Mouse (Mus musculus): Measurements from ENCODE around the gene Sp1. TPM values are rescaled to one million over a fixed set of nuclear protein-coding genes. Genes with fewer than 3 reads are reported as not detected.
A peak's percentile ranks its signal among the peaks of the same experiment; 100 is the strongest.

The Sp1 gene
- total and polyA plus RNA-seq, 3 experiments: 23.5 to 31.8 (median 27.1) TPM

DNA sequence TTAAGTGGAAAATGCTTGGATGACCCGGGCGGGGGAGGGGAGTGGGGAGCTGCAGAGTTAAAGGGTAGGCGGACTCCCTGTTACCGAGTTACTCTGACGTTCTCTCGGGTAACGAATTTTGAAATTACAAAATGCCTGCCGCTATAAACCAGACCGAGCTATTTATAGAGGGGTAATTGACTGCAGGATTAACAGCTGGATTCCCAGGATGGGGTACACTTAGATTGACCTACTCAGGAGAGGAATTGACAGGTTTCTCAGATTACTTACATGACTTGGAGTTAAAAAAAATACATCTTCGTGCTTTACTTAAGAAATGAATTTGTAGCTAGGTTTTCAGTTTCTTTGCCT lies 65.3 kb downstream of the Sp1 start:
- DNase-seq (ENCODE audit: extremely low read depth): no peak
- Histone ChIP-seq H3K36me3 (replicated peaks in 1 of 2; ENCODE audit: control insufficient read depth in 1 of 2, insufficient read depth in 1 of 2, low read length in 1 of 2) (peaks cover 26 to 62% of the 10 kb centered on the region in 2 experiments), H3K4me2 (ENCODE audit: insufficient read depth, low read depth, poor library complexity, severe bottlenecking) (peak overlapping the region; percentile 45; the same call in 1 of the 2 replicates), H3K27me3 (replicated peaks) (no peaks in the 10 kb centered on the region), H3K9ac (ENCODE audit: insufficient read depth, low read depth) (peak overlapping the region; percentile 100), H3K27ac (ENCODE audit: insufficient read depth, low read depth) (no peak overlapping the region), H3K79me2 (replicated peaks; ENCODE audit: control insufficient read depth, extremely low read depth, insufficient read depth, poor library complexity, severe bottlenecking) (peaks cover 56% of the 10 kb centered on the region), H3K9me3 (replicated peaks; ENCODE audit: low read length) (peaks cover 5% of the 10 kb centered on the region), H3K4me1 (ENCODE audit: control insufficient read depth in 1 of 2, insufficient read depth in 2 of 2) (peaks cover 3 to 26% of the 10 kb centered on the region in 2 experiments), H3K4me3 (replicated peaks in 1 of 3; ENCODE audit: low read depth in 2 of 3, low read length in 2 of 3, poor library complexity in 1 of 3) (peak overlapping the region; percentile 82 to 96 (median 93))
- in situ Hi-C loops (cut with MboI; ENCODE audit: low pct_ligation_motif_present, low pct_unique_long_range_greater_than_20kb, low sequenced_read_pairs): no loop called here
- dilution Hi-C loops (cut with MboI; ENCODE audit: extremely low pct_ligation_motif_present, extremely low pct_unique_long_range_greater_than_20kb, low sequenced_read_pairs): no loop called here
- TF ChIP-seq CHD1 (IDR thresholded peaks at IDR 0.05; ENCODE audit: low read depth, low read length): peak; percentile 89
- TF ChIP-seq GABPA (IDR thresholded peaks at IDR 0.05; ENCODE audit: insufficient replicate concordance, low read depth, low read length): no peak
- no peak for TF ChIP-seq PAX5 (IDR thresholded peaks at IDR 0.05; ENCODE audit: low read length)
- no peak for TF ChIP-seq MAFK (IDR thresholded peaks at IDR 0.05; ENCODE audit: insufficient replicate concordance, low read length)
- no peak for TF ChIP-seq ZKSCAN1 (IDR thresholded peaks at IDR 0.05; ENCODE audit: borderline replicate concordance, low read depth, low read length)
- TF ChIP-seq POLR2AphosphoS2 (IDR thresholded peaks at IDR 0.05; ENCODE audit: low read depth, low read length): 0 out of 2 replicates have a peak, but pooled peaks have one; percentile 71
- no peak for TF ChIP-seq CHD2 (IDR thresholded peaks at IDR 0.05; ENCODE audit: low read length)
- TF ChIP-seq CTCF (conservative IDR thresholded peaks at IDR 0.05 in 1 of 2, IDR thresholded peaks at IDR 0.05 in 1 of 2; ENCODE audit: low read depth in 2 of 2, low read length in 2 of 2): no peak
- TF ChIP-seq MYC (IDR thresholded peaks at IDR 0.05; ENCODE audit: low read depth, low read length): no peak
- TF ChIP-seq NELFE (IDR thresholded peaks at IDR 0.05; ENCODE audit: low read depth, low read length): no peak
- no peak for TF ChIP-seq ZNF384 (IDR thresholded peaks at IDR 0.05; ENCODE audit: low read depth, low read length)

DNA sequence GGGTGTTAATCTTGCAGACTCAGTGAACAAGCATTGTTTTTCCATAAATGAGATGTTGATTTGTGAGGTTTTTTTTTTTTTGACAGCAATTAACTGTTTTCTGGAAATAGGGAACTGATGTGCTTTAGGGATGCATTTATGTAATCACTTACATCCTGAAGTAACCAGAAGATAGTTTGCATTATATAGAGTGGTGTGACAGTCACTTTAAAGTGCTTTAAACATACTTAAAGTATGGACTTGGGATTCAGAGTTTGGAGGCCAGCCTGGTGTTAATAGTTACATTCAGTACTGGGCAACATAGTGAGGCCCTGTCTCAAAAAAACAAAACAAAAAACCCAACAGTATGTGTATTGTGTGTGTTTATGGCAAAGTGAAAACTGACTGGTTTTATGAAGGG lies 65.8 kb downstream of the Sp1 start:
- Histone ChIP-seq H3K27me3 (replicated peaks) (no peaks in the 10 kb centered on the region), H3K79me2 (replicated peaks; ENCODE audit: control insufficient read depth, extremely low read depth, insufficient read depth, poor library complexity, severe bottlenecking) (peaks cover 59% of the 10 kb centered on the region), H3K9me3 (replicated peaks; ENCODE audit: low read length) (peaks cover 5% of the 10 kb centered on the region), H3K4me2 (ENCODE audit: insufficient read depth, low read depth, poor library complexity, severe bottlenecking) (peak overlapping the region; percentile 93; the same call in 1 of the 2 replicates), H3K4me3 (replicated peaks in 1 of 3; ENCODE audit: low read depth in 2 of 3, low read length in 2 of 3, poor library complexity in 1 of 3) (peak overlapping the region; percentile 82 to 96 (median 93)), H3K9ac (ENCODE audit: insufficient read depth, low read depth) (peak overlapping the region; percentile 100), H3K27ac (ENCODE audit: insufficient read depth, low read depth) (no peak overlapping the region), H3K4me1 (ENCODE audit: control insufficient read depth in 1 of 2, insufficient read depth in 2 of 2) (peaks cover 3 to 26% of the 10 kb centered on the region in 2 experiments), H3K36me3 (replicated peaks in 1 of 2; ENCODE audit: control insufficient read depth in 1 of 2, insufficient read depth in 1 of 2, low read length in 1 of 2) (peaks cover 29 to 62% of the 10 kb centered on the region in 2 experiments)
- in situ Hi-C loops (cut with MboI; ENCODE audit: low pct_ligation_motif_present, low pct_unique_long_range_greater_than_20kb, low sequenced_read_pairs): no loop called here
- dilution Hi-C loops (cut with MboI; ENCODE audit: extremely low pct_ligation_motif_present, extremely low pct_unique_long_range_greater_than_20kb, low sequenced_read_pairs): no loop called here
- no peak for TF ChIP-seq NELFE (IDR thresholded peaks at IDR 0.05; ENCODE audit: low read depth, low read length)
- no peak; the same call in 1 of the 2 replicates for TF ChIP-seq CHD1 (IDR thresholded peaks at IDR 0.05; ENCODE audit: low read depth, low read length)
- no peak for TF ChIP-seq JUN (IDR thresholded peaks at IDR 0.05; ENCODE audit: insufficient read depth, low read depth, low read length)
- no peak for TF ChIP-seq ZC3H11A (IDR thresholded peaks at IDR 0.05; ENCODE audit: low read depth, low read length)
- TF ChIP-seq SMC3 (IDR thresholded peaks at IDR 0.05; ENCODE audit: low read depth, low read length): no peak
- no peak for TF ChIP-seq MEF2A (IDR thresholded peaks at IDR 0.05; ENCODE audit: borderline replicate concordance, low read depth, low read length)
- TF ChIP-seq NRF1 (IDR thresholded peaks at IDR 0.05; ENCODE audit: low read depth, low read length): no peak
- no peak for TF ChIP-seq JUND (conservative IDR thresholded peaks at IDR 0.05; ENCODE audit: low read depth, low read length)
- TF ChIP-seq MXI1 (IDR thresholded peaks at IDR 0.05; ENCODE audit: low read depth, low read length): no peak
- TF ChIP-seq CTCF (conservative IDR thresholded peaks at IDR 0.05 in 1 of 2, IDR thresholded peaks at IDR 0.05 in 1 of 2; ENCODE audit: low read depth in 2 of 2, low read length in 2 of 2): no peak
- TF ChIP-seq ZNF384 (IDR thresholded peaks at IDR 0.05; ENCODE audit: low read depth, low read length): no peak
- TF ChIP-seq USF1 (IDR thresholded peaks at IDR 0.05; ENCODE audit: low read depth, low read length): no peak
- TF ChIP-seq ZMIZ1 (IDR thresholded peaks at IDR 0.05; ENCODE audit: low read depth, low read length): no peak
- no peak for DNase-seq (ENCODE audit: extremely low read depth)
